Mouse (Mus musculus): ENCODE results near the gene Rab4b.

DNA sequence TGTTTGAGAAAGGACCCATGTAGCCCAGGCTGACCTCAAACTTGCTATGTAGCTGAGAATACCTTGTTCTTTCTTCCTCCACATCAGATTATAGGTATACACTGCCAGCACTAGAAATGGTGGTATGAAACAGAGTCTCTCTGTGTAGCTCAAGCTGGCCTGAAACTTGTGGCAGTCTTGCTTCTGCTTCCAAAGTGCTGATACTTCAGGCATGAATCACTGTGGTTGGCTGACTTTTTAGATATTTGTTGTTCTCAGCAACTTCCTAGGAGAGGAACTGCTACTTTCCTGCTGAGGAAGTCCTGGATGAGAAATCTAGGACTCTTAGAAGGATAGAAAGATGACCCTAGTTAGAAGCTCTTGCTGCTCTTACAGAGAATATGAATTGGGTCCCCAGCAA, 19.7 kb upstream of the Rab4b start:
- TF ChIP-seq POLR2A (IDR thresholded peaks at IDR 0.05; ENCODE audit: control insufficient read depth, low read depth, low read length) (no peak), CTCF (IDR thresholded peaks at IDR 0.05; ENCODE audit: control insufficient read depth, insufficient read depth, insufficient replicate concordance, low read depth, low read length) (no peak)
